Mouse (Mus musculus): ENCODE measurements at regions not wholly inside any gene's neighbourhood (a gene's known extent, or its start where the extent isn't known, plus 50 kb on each side); places are given as distances from the start of the nearest gene placed in this dataset.
A peak's percentile ranks its signal among the peaks of the same experiment; 100 is the strongest.

GRCm38 (mm10) chr17:68916531-68916930, 90.1 kb downstream of the Tmem200c start:
- DNase-seq (ENCODE audit: low spot score), result no peak

- no peak for DNase-seq (ENCODE audit: low spot score)
Measured at GRCm38 (mm10) chr17:68918228-68918627, 91.8 kb downstream of the Tmem200c start.

GRCm38 (mm10) chr17:68923271-68923670, 96.8 kb downstream of the Tmem200c start:
- DNase-seq (ENCODE audit: low spot score), result no peak

GRCm38 (mm10) chr17:68927418-68927817, 101.0 kb downstream of the Tmem200c start:
- DNase-seq (ENCODE audit: low spot score), result no peak

GRCm38 (mm10) chr17:68928691-68929090, 102.3 kb downstream of the Tmem200c start:
- no peak for DNase-seq (ENCODE audit: low spot score)

GRCm38 (mm10) chr17:68933265-68933664, 106.8 kb downstream of the Tmem200c start:
- no peak for DNase-seq (ENCODE audit: low spot score)

- no peak for DNase-seq (ENCODE audit: low spot score)
Measured at GRCm38 (mm10) chr17:68934066-68934465, 107.6 kb downstream of the Tmem200c start.

- DNase-seq (ENCODE audit: low spot score), result no peak
Measured at GRCm38 (mm10) chr17:68936016-68936415, 109.6 kb downstream of the Tmem200c start.

GRCm38 (mm10) chr17:68956275-68956674, 119.2 kb upstream of the Epb41l3 start:
- DNase-seq (ENCODE audit: low spot score), result no peak

- no peak for DNase-seq (ENCODE audit: low spot score)
Measured at GRCm38 (mm10) chr17:68961160-68961559, 114.3 kb upstream of the Epb41l3 start.

GRCm38 (mm10) chr17:68975606-68976005, 99.9 kb upstream of the Epb41l3 start:
- no peak for DNase-seq (ENCODE audit: low spot score)

- no peak for DNase-seq (ENCODE audit: low spot score)
Measured at GRCm38 (mm10) chr17:68978151-68978550, 97.3 kb upstream of the Epb41l3 start.

- no peak for DNase-seq (ENCODE audit: low spot score)
Measured at GRCm38 (mm10) chr17:68981120-68981519, 94.4 kb upstream of the Epb41l3 start.

- DNase-seq (ENCODE audit: low spot score), result no peak
Measured at GRCm38 (mm10) chr17:68982094-68982493, 93.4 kb upstream of the Epb41l3 start.

GRCm38 (mm10) chr17:68999913-69000312, 75.6 kb upstream of the Epb41l3 start:
- DNase-seq (ENCODE audit: low spot score), result no peak

- DNase-seq (ENCODE audit: low spot score), result peak; percentile 54
Measured at GRCm38 (mm10) chr17:69004051-69004450, 71.4 kb upstream of the Epb41l3 start.

GRCm38 (mm10) chr17:69006272-69006671, 69.2 kb upstream of the Epb41l3 start:
- DNase-seq (ENCODE audit: low spot score), result peak; percentile 40
